Mouse (Mus musculus): ENCODE results near the gene Cdk9.

DNA sequence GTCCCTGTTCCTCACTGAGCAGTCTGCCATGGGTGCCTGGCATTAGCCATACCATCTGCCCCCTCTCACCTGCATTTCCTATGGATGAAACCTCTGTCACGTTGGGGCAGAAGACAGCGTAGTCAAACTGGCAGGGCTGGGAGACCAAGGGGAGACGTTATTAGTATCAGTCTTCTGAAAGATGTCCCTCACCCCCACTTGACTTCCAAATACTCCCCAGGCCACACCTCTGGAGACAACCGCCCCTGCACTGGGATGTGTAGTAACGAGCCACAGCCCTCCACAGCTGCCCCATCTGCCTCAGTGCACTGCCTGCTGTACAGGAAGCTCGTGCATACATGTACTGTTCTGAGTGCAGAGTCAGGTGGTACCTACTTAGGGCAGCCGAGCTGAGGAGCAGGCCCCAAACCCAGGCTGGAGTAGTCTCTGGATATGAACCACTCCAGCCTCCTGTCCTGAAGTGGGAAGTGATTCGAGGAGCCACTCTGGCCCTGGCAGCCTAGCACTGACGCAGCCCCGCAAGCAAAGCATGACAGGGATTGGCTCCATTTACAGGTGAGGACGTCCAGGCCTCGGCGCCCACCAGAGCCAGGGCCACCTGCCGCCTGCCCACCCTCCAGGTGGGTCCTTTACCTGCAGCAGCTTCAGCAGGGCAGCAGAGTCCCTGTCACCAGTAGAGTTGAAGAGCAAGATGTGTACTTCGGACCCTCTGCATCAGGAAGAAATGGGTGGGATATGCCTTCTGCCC lies 28.0 kb downstream of the Cdk9 start:
- TF ChIP-seq CTCF (IDR thresholded peaks at IDR 0.05; ENCODE audit: extremely low read depth, insufficient read length, insufficient replicate concordance, low read depth, low read length) (no peak), POLR2A (IDR thresholded peaks at IDR 0.05; ENCODE audit: low read depth, low read length) (no peak)

Data from small intestine, adult 2 months (tissue).